Mouse (Mus musculus) brown adipose tissue, adult 24 weeks (tissue): ENCODE data around the gene Fbxl8. TPM values are rescaled to one million over a fixed set of nuclear protein-coding genes. Genes with fewer than 3 reads are reported as not detected.
A peak's percentile ranks its signal among the peaks of the same experiment; 100 is the strongest.
"Not testable (repeated sequence)": the region's sequence is repeated elsewhere in the genome, so short reads cannot be mapped to it uniquely, and the experiment has no call there.

Experiments
- H3K27ac ChIP-seq: fragments of 200-500 bp; replicated peaks from 2 replicates; pipeline ENCODE4 v1.5.1; 2012; ENCODE audit warnings: low read depth, mild to moderate bottlenecking, low read length
- H3K4me1 ChIP-seq: fragments of 200-500 bp; 2 replicates; pipeline ENCODE4 v1.6.1; 2012; ENCODE audit warnings: low read length, mixed read lengths; ENCODE audit not compliant: control insufficient read depth, insufficient read depth, insufficient read length
- H3K4me3 ChIP-seq: fragments of 200-500 bp; 2 replicates; pipeline ENCODE4 v1.5.1; 2012; ENCODE audit warnings: low read depth, mild to moderate bottlenecking, low read length, moderate library complexity; ENCODE audit not compliant: insufficient read depth
- polyA plus RNA-seq: library from polyadenylated mRNA; stranded (reverse); fragments of >200 nt; gene quantifications from 2 replicates; pipeline ENCODE4 v1.2.4, GENCODE M21; 2012; ENCODE audit not compliant: missing spikeins, insufficient read depth, insufficient read length

Fbxl8 gene
- polyA plus RNA-seq, 1 experiment = 2.0 TPM

DNA sequence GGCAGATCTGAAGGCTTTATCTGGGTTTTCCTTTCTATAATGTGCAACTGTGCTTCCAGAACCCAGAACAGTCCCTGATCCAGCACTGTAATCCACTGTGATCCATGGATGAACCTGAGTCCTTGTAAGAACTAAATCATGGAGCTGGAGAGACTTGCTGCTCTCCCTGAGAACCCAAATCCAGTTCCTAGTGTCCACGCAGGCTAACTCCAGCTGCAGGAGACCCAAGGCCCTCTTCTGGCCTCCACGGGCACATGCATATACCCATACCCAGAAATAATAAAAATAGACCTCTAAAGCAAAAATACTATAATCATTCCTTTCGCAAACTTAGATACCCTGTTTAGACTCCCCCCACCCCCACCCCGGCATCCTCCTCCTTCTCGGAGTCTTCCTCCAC, 23.8 kb downstream of the Fbxl8 start:
- H3K4me3 ChIP-seq = no peak overlapping the region

DNA sequence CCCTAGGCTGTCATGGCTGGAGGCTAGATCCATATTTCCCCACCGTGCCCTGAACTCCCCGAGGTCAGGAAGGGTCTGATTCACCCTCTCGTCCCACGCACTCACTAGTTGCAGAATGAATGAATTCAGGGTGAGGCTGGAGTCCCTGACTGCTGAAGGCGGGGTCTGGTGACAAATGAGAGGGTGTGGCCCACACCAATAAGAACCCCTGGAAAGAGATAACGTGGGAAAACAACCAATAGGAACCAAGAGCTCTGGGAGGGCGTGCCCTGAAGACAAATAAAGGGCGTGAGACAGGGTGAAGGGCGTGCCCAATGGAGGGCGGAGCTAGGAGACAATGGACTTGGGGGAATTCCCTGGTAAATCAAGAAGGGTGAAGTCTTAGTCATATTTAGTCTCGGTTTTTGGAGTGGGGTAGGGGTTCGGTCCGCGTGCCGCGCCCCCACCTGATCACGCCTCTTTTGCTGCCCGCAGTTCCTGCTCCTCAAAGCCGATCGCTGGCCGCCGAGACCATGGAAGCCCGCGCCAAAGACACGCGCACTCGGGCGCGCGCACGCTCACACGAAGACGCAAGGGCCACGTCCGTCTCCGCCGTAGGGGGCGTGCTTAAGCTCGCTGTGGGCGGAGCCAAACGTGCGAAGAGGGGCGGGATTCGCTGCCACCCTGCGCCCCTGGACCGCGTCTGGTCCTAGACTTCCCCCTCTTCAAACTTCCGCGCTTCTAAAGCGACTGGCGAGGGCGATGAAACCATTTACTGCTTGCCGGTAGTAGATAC, 24.7 kb downstream of the Fbxl8 start:
- peak overlapping the region; percentile 75 for H3K4me3 ChIP-seq
- H3K27ac ChIP-seq = peak overlapping the region; percentile 61; the same call in 1 of the 2 replicates
- peaks cover 9% of the 10 kb centered on the region for H3K4me1 ChIP-seq

More for the DNA sequence above, 23.8 kb downstream of the Fbxl8 start:
- no peak overlapping the region for H3K27ac ChIP-seq
- peaks cover 9% of the 10 kb centered on the region for H3K4me1 ChIP-seq

DNA sequence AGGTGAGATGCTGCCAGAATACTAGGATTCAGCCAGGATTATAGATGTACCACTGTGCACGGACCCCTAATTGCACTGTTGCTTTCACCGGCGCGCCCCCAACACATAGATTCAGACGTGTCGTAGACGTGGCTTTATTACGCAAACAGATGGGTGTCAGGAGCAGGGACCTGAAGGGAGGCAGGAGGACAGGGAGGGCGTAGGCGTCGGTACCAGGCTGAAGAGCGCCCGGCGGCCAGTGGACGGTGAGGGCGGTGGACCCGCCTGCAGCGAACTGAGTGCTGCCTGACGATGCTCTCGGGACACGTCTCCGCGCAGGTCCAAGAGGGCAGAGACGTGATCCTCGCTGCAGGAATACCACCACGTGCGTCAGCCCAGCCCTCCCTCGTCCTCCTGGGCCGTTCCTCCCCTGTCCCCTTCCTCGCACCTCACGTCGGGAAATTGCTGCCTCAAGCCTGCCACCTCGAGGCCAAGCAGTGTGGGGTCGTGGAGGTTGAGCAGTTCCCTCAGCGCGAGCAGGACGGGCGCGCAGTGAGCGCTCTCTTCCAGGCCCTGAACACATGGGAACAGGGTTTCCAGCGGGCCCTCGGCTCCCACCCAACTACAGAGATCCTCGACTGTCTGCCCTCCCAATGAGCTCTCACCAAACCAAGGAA, 25.5 kb downstream of the Fbxl8 start, which contains the start of gene 4931428F04Rik:
Gene 4931428F04Rik (minus strand): TSS at position 60 of the 656 bp plus-strand sequence.
- H3K4me1 ChIP-seq = peaks cover 9% of the 10 kb centered on the region
- peak within 1 kb of the TSS; percentile 61; the same call in 1 of the 2 replicates for H3K27ac ChIP-seq
- H3K4me3 ChIP-seq = peak within 1 kb of the TSS; percentile 75

DNA sequence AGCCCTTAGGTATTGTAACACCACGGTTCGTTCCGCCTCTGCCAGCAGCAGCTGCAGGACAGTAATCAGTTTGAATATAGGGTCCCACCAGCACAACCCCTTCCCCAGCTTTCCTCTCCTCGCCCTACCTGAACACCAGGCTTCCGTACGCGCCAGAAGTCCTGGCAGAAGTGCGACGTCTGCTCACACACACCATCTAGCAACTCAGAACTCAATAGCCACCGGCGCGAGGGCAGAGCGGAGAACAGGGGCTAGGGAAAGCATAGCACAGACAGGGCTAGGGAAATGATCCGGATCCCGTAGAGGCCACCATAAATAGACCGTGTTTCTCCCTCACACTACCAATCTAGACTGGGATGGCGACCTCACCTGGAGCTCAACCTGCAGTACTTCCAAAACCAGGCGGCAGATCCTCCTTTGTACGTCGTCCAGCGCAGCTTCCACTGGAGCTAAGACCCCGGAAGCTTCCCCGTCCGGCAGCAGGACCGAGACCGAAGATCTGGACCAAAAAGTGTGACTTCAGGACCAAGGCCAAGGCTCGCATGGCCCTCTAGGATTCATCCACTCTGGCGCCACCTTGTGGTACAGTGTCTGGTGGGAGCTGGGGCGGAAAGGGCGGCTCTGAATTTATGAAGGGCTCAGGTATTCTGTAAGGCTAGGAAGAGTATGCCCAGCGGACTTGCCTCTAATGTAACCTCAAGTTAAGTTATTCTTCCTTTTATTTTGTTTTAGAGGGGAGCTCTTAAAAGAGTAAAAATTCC, 26.3 kb downstream of the Fbxl8 start:
- Histone ChIP-seq H3K4me1 (peaks cover 9% of the 10 kb centered on the region), H3K4me3 (no peak overlapping the region), H3K27ac (no peak overlapping the region)

DNA sequence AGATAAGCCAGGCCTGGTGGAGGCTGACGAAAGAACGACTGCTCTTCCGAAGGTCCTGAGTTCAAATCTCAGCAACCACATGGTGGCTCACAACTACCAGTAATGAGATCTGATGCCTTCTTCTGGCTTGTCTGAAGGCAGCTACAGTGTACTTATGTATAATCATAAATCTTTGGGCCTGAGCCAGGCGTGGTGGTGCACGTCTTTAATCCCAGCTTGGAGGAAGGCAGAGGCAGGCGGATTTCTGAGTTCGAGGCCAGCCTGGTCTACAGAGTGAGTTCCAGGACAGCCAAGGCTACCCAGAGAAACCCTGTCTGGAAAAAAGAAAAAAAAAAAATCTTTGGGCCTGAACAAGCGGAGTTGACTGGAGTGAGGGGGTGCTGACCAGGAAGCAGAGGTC, 26.9 kb downstream of the Fbxl8 start:
- H3K4me3 ChIP-seq, H3K4me1 ChIP-seq, H3K27ac ChIP-seq: not testable (repeated sequence)

DNA sequence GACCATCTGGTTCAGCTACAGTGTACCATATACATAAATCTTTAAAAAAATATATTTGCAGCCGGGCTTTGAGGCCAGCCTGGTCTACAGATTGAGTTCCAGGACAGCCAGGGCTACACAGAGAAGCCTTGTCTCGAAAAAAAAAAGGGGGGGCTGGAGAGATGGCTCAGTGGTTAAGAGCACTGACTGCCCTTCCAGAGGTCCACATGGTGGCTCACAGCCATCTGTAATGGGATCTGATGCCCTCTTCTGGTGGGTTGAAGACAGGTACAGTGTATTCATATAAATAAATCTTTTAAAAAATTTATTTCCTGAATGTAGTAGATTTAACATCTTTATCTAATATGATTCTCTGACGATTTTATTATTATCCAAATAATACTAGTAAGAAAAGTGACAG, 27.4 kb downstream of the Fbxl8 start:
- not testable (repeated sequence) for H3K4me1 ChIP-seq, H3K4me3 ChIP-seq, H3K27ac ChIP-seq

DNA sequence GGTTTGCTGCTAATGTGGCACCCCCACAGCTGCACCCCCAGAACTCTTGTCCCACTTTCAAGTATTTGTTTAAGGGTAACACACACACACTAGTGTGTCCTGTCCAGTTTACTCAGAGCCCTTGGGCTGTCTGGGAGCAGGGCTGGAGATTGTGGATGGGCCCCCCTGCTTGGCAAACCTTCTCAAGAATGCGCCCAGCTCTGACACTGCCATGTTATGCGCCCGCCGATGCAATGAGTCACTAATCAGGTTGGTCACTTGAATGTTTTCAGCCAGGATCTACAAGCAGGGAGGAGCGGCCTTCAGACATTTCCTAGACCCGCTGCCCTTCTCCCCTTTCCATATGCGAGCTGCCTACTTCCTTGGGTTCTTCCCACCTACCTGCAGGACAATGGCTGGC, 28.0 kb downstream of the Fbxl8 start:
- Histone ChIP-seq H3K27ac (no peak overlapping the region), H3K4me1 (peaks cover 9% of the 10 kb centered on the region), H3K4me3 (no peak overlapping the region)

DNA sequence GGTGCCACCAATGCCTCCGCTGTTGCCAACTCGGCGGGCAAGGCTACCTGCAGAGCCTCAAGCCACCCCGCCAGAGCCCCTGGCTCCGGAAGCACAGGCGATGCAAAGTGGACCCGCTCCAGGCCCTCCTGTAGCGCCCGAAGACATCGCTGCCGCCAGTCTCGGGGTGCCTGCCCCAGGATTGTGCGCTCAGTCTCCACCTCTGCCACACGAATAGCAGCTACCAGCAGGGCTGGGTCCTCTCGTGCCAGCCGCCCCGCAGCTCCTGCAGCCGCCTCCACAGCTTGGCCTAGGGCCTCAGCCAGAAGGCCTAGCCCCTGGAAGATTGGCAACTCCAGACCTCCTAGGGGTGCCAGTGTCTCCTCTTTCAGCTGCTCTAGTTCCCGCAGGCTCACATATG, 29.0 kb downstream of the Fbxl8 start:
- peaks cover 9% of the 10 kb centered on the region for H3K4me1 ChIP-seq
- H3K27ac ChIP-seq = no peak overlapping the region
- no peak overlapping the region for H3K4me3 ChIP-seq

DNA sequence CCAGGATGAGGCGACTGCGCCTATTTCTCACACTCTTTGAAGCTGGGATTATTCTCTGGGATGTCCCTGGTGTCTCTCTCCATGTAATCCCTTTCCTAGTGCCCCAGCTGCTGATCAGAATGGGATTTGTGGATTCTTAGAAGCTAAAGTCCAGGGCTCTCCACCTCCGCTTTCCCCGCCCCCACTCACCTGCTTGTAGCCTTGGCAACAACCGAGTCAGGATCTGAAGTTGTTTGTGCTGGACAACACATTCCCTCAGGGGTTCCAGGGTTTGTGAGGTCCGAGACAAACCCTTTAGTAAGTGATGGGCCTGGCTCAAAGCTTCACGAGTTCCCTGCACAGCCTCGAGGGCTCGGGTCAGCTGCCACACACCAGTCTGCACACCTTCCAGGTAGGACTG, 30.3 kb downstream of the Fbxl8 start:
- peak overlapping the region; percentile 55 for H3K4me3 ChIP-seq
- H3K27ac ChIP-seq = peak overlapping the region; percentile 80
- H3K4me1 ChIP-seq = peaks cover 11% of the 10 kb centered on the region

DNA sequence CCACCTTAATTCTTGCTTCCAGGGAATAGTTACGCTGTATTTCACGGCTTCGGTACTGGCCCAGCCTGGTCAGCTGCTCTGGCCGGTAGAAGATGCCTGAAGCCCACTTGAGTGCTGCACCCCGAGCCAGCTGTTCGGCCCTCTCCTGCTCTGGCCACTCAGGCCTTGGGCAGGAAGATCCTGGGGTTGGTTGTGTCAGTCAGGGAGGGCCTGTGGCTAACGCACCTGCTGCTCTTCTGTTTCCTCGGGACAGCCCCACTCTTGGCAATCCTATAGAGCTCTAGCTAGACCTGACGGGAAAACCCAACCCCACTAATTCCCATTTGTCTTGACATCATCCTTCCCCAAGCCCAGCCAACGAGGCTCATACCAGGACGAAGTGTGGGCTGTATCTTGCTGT, 30.8 kb downstream of the Fbxl8 start:
- Histone ChIP-seq H3K27ac (peak overlapping the region; percentile 80), H3K4me3 (peak overlapping the region; percentile 55), H3K4me1 (peaks cover 7% of the 10 kb centered on the region; the same call in 1 of the 2 replicates)

DNA sequence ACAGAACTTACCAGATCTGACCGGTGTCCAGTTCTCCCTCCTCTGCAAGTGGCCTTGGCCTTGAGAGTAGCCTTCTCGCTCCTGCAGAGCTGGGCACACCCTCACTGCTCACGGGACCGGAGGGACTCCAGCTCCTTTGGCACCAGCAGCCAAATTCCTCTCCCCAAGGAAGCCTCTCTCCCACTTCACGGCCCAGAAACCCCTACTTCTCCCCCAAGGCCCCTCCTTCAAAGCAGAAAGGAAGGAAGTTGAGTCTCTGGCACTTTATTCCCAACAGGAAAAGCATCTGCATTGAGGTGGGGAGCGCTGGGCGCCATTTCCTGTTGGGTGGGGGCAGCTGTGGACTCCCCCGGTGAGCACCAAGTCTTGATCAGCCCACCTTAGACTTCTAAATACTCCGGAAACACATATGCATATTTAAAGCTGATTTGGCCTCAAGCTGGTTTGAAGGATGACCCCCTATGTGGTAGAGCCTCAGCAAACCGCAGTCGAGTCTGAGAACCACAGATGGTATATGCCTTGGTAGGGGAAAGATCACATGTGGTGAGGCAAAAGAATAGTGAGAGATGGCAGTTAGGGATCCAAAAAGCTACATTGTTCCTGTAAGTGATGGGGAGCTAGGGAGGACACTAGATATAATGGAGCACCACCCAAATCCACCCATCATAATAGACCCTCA, 31.6 kb downstream of the Fbxl8 start, which contains the start of gene Exoc3l:
Gene Exoc3l (minus strand): TSS at position 207 of the 679 bp plus-strand sequence.
- Histone ChIP-seq H3K4me1 (0 out of 2 replicates have a peak, but pooled peaks cover 3% of the 10 kb centered on the region), H3K27ac (peak within 1 kb of the TSS; percentile 80), H3K4me3 (peak within 1 kb of the TSS; percentile 55)

DNA sequence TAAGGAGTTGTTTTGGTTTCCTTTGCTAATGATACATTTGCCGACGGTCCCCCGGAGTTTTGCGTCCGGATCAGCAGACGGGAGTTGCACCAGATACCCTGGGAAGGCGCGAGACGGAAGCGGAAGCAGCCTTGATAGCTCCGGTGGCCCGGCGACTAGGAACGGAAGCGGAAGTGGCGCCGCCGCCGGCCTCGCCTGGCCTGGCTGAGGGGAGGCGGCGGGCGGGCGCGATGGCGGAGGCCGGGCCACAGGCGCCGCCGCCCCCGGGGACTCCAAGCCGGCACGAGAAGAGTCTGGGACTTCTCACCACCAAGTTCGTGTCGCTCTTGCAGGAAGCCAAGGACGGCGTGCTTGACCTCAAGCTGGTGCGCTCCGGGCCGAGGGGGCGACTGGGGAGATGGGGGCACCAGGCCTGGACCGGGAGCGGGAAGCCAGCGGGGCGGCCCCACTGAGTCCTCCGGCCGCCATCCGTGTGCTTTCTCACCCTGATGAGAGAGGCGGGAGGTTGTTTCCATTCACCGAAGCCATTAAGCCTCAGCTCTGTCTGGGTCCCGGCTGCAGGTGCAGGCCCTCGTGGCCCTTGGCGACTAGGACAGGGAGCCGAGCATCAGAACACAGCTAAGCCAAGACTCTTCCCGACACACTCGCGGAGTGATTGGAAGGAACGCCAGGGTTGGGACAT, 33.2 kb downstream of the Fbxl8 start, which contains the start of gene E2f4:
Gene E2f4 (plus strand): TSS at position 153 of the 682 bp plus-strand sequence.
- Histone ChIP-seq H3K4me1 (0 out of 2 replicates have a peak, but pooled peaks cover 3% of the 10 kb centered on the region), H3K4me3 (peak within 1 kb of the TSS; percentile 82), H3K27ac (peak within 1 kb of the TSS; percentile 80)

DNA sequence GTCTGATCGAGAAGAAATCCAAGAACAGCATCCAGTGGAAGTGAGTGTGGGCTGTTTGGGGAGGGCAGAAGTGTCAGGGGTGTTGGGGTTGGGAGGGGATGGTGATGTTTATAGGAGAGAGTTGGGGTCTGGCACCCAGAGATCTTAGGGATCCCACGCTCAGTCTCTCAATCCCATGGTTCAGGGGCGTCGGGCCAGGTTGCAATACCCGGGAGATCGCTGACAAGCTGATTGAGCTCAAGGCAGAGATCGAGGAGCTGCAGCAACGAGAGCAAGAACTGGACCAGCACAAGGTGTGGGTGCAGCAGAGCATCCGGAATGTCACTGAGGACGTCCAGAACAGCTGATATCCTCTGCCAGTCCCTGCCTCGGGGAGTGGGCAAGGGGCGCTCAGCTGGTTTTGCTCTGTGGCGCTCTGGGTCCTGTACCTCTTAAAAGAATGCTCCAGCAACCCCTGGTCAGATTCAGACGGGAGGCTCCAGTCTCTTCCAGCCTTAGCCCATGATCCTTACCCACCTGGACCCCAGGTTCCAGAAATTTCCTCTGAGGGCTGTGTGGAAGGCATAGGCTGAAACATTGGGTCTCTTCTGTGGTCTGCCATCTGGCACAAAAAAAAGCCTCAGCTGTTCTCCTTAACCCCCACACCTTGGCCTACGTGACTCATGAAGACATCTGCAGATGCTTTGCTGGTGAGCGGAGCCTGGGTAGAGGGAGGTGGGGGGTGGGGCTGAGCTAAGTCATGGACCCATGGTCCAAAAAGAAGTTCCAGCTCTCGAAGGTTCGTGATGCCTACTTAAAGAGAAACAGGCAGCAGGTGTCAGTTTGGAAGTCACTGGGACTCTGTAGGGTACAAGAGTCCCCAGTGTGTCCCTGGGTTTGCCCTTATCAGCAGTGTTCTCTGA, 34.2 kb downstream of the Fbxl8 start:
- no peak overlapping the region for H3K27ac ChIP-seq
- H3K4me3 ChIP-seq = peak overlapping the region; percentile 82

More for the DNA sequence above, 34.2 kb downstream of the Fbxl8 start:
- H3K4me1 ChIP-seq = 0 out of 2 replicates have a peak, but pooled peaks cover 3% of the 10 kb centered on the region
